Comparison of ENCODE assay signal across 16 mouse cellular contexts in the genomic region with DNA sequence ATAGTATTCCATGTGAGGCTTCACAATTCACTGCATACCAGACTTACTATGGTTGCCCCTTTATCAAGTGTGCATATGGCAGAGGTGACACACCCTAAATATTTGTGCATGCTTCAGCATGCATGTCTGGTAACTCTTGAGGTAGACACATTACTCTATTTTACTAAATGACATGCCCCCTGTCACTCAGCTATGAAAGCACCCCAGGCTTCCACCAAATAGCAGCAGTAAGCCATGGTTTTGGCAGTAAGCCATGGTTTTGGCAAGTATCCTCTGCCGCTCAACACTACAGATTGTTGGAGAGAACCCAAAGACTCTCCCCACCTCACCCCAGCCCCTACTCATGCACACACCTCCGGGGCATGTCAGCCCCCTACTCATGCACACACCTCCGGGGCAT.
DNase-seq lines count a peak whose midpoint lies in the region; ATAC-seq lines count a peak whose summit lies in the region.
"Had no signal": no experiment of that assay in that cellular context is flagged by ENCODE, and none has a peak within 500 bp of the region (broad histone marks: within the 10 kb centered on the region; RNA-seq: fewer than 3 reads in every experiment).

No protein-coding gene starts in this region.

- H3K4me2 ChIP-seq in heart, embryonic 13.5 days: no peak overlapping the region
- H3K4me2 ChIP-seq in limb, embryonic 13.5 days (replicated peaks): no peak overlapping the region
- H3K4me2 ChIP-seq in embryonic facial prominence, embryonic 15.5 days (replicated peaks): no peak overlapping the region
- H3K4me2 ChIP-seq: liver, embryonic 11.5 days; midbrain, embryonic 13.5 days had no signal

- no peaks in the 10 kb centered on the region for H3K9me3 ChIP-seq in heart, embryonic 13.5 days
- H3K9me3 ChIP-seq in limb, embryonic 13.5 days: no peaks in the 10 kb centered on the region
- H3K9me3 ChIP-seq in limb, embryonic 10.5 days (replicated peaks): no peaks in the 10 kb centered on the region
- H3K9me3 ChIP-seq in embryonic facial prominence, embryonic 15.5 days (replicated peaks): no peaks in the 10 kb centered on the region
- H3K9me3 ChIP-seq: midbrain, embryonic 13.5 days had no signal

- H3K27ac ChIP-seq in heart, embryonic 13.5 days (replicated peaks): peak overlapping the region; percentile 67
- no peak overlapping the region for H3K27ac ChIP-seq in limb, embryonic 13.5 days
- H3K27ac ChIP-seq in limb, embryonic 10.5 days: no peak overlapping the region
- H3K27ac ChIP-seq in embryonic facial prominence, embryonic 15.5 days (replicated peaks): no peak overlapping the region
- H3K27ac ChIP-seq: midbrain, embryonic 13.5 days had no signal

- WGBS in heart, embryonic 13.5 days: 37% methylated on average over 3 of the region's 3 CpGs
- WGBS in limb, embryonic 13.5 days: 69% methylated on average over 3 of the region's 3 CpGs
- 95% methylated on average over 3 of the region's 3 CpGs for WGBS in limb, embryonic 10.5 days
- WGBS in embryonic facial prominence, embryonic 15.5 days: 61% methylated on average over 3 of the region's 3 CpGs

- H3K4me3 ChIP-seq in heart, embryonic 13.5 days: no peak overlapping the region
- H3K4me3 ChIP-seq in limb, embryonic 13.5 days: no peak overlapping the region
- H3K4me3 ChIP-seq in limb, embryonic 10.5 days: no peak overlapping the region
- H3K4me3 ChIP-seq in embryonic facial prominence, embryonic 15.5 days (replicated peaks): no peak overlapping the region
- H3K4me3 ChIP-seq: erythroblast, embryonic 14.5 days; midbrain, embryonic 13.5 days had no signal

- peaks cover 72% of the 10 kb centered on the region for H3K36me3 ChIP-seq in heart, embryonic 13.5 days
- H3K36me3 ChIP-seq in limb, embryonic 13.5 days: peaks cover 66% of the 10 kb centered on the region
- peaks cover 70% of the 10 kb centered on the region for H3K36me3 ChIP-seq in limb, embryonic 10.5 days
- H3K36me3 ChIP-seq in embryonic facial prominence, embryonic 15.5 days: peaks cover 30% of the 10 kb centered on the region

- H3K9ac ChIP-seq in heart, embryonic 13.5 days: no peak overlapping the region
- no peak overlapping the region for H3K9ac ChIP-seq in limb, embryonic 13.5 days
- H3K9ac ChIP-seq in embryonic facial prominence, embryonic 15.5 days: no peak overlapping the region
- H3K9ac ChIP-seq: midbrain, embryonic 13.5 days had no signal

- H3K27me3 ChIP-seq in heart, embryonic 13.5 days (replicated peaks): no peaks in the 10 kb centered on the region
- H3K27me3 ChIP-seq in limb, embryonic 13.5 days: no peaks in the 10 kb centered on the region
- no peaks in the 10 kb centered on the region for H3K27me3 ChIP-seq in limb, embryonic 10.5 days (ENCODE audit: low read depth, poor library complexity, severe bottlenecking)
- no peaks in the 10 kb centered on the region for H3K27me3 ChIP-seq in embryonic facial prominence, embryonic 15.5 days
- H3K27me3 ChIP-seq: midbrain, embryonic 13.5 days had no signal

- peak; percentile 50 for DNase-seq in cerebellum, adult 11-12 months
- no peak for DNase-seq in heart, postnatal 36 days
- DNase-seq in limb, embryonic 10.5 days (ENCODE audit: low spot score): no peak
- no peak for DNase-seq in frontal cortex, postnatal 14 days (ENCODE audit: low spot score in 2 of 2)
- DNase-seq: adrenal gland, adult 8-10 months; gastrocnemius, postnatal 36 days; kidney, adult 8-10 months; lung, postnatal 36 days; right cerebral cortex, postnatal 14 days had no signal

- ATAC-seq in cerebellum, adult (ENCODE audit: insufficient number of reproducible peaks, low FRiP score, low TSS enrichment): no peak
- peak; percentile 51; the same call in 1 of the 2 replicates for ATAC-seq in heart, embryonic 13.5 days (ENCODE audit: extremely low read depth, insufficient number of reproducible peaks, low FRiP score, low TSS enrichment)
- ATAC-seq in limb, embryonic 13.5 days (ENCODE audit: low FRiP score, low read depth): peak; percentile 51; the same call in 1 of the 2 replicates
- peak; percentile 41; the same call in 1 of the 2 replicates for ATAC-seq in embryonic facial prominence, embryonic 15.5 days (ENCODE audit: insufficient number of reproducible peaks, low FRiP score, low TSS enrichment, low read depth)
- ATAC-seq: midbrain, embryonic 13.5 days had no signal

- peaks cover 21% of the 10 kb centered on the region for H3K4me1 ChIP-seq in heart, embryonic 13.5 days
- peaks cover 11% of the 10 kb centered on the region; the same call in 1 of the 2 replicates for H3K4me1 ChIP-seq in limb, embryonic 13.5 days
- H3K4me1 ChIP-seq in limb, embryonic 10.5 days: peaks cover 7% of the 10 kb centered on the region
- peaks cover 13% of the 10 kb centered on the region; the same call in 1 of the 2 replicates for H3K4me1 ChIP-seq in embryonic facial prominence, embryonic 15.5 days

- intact Hi-C loops in heart, postnatal 36 days (cut with DNase I): no loop called here
